Mouse (Mus musculus) kidney, embryonic 16.5 days (tissue): ENCODE measurements at regions not wholly inside any gene's neighbourhood (a gene's known extent, or its start where the extent isn't known, plus 50 kb on each side); places are given as distances from the start of the nearest gene placed in this dataset.
A peak's percentile ranks its signal among the peaks of the same experiment; 100 is the strongest.

Experiments used
- ATAC-seq: fragments of 200-750 bp; cut with Nextera tagmentation; 2 replicates; pipeline ENCODE4 v1.8.0; 2017; ENCODE audit warnings: moderate TSS enrichment; ENCODE audit not compliant: low FRiP score, low TSS enrichment
- H3K27ac ChIP-seq: fragments of 300-500 bp; sonication (generic); 2 replicates; pipeline ENCODE4 v1.5.1; 2014; ENCODE audit warnings: low read length
- H3K27me3 ChIP-seq: fragments of 300-500 bp; sonication (generic); 2 replicates; pipeline ENCODE4 v1.6.1; 2014; ENCODE audit warnings: low read length, control low read depth, mixed read lengths; ENCODE audit not compliant: insufficient read depth
- H3K36me3 ChIP-seq: fragments of 300-500 bp; sonication (generic); 2 replicates; pipeline ENCODE4 v1.6.1; 2014; ENCODE audit warnings: low read length, control low read depth, mixed read lengths; ENCODE audit not compliant: insufficient read depth
- H3K4me1 ChIP-seq: fragments of 300-500 bp; sonication (generic); 2 replicates; pipeline ENCODE4 v1.6.1; 2014; ENCODE audit warnings: low read length, control low read depth, mixed read lengths; ENCODE audit not compliant: insufficient read depth
- H3K4me2 ChIP-seq: fragments of 300-500 bp; sonication (generic); replicated peaks from 2 replicates; pipeline ENCODE4 v1.6.1; 2014; ENCODE audit warnings: low read depth, low read length
- H3K4me3 ChIP-seq: fragments of 300-500 bp; sonication (generic); 2 replicates; pipeline ENCODE4 v1.5.1; 2014; ENCODE audit warnings: mild to moderate bottlenecking, low read length
- H3K9ac ChIP-seq: fragments of 300-500 bp; sonication (generic); replicated peaks from 2 replicates; pipeline ENCODE4 v1.6.1; 2014; ENCODE audit warnings: low read length
- H3K9me3 ChIP-seq: fragments of 300-500 bp; sonication (generic); 2 replicates; pipeline ENCODE4 v1.6.1; 2016; ENCODE audit warnings: low read length, control low read depth
- WGBS: fragments of 180-500 bp; shearing (Covaris S2); extraction: QIAGEN DNeasy Blood & Tissue Kit; methylation state at CpG from one replicate; pipeline ENCODE4 v1.1.7; 2014; 5-methylcytosine and 5-hydroxymethylcytosine counted together

GRCm38 (mm10) chr16:39316752-39317594 lies 424.5 kb downstream of the Igsf11 start:
- no peaks in the 10 kb centered on the region for H3K27me3 ChIP-seq

GRCm38 (mm10) chr16:39325627-39326026 lies 433.2 kb downstream of the Igsf11 start:
- no peak overlapping the region for H3K27ac ChIP-seq
- ATAC-seq = no peak
- H3K4me2 ChIP-seq = no peak overlapping the region
- no peaks in the 10 kb centered on the region for H3K4me1 ChIP-seq
- H3K27me3 ChIP-seq = no peaks in the 10 kb centered on the region
- no peaks in the 10 kb centered on the region for H3K36me3 ChIP-seq
- H3K4me3 ChIP-seq = no peak overlapping the region
- H3K9me3 ChIP-seq = no peaks in the 10 kb centered on the region
- no peak overlapping the region for H3K9ac ChIP-seq
- 88% methylated on average over 2 of the region's 2 CpGs for WGBS

More at GRCm38 (mm10) chr16:39316752-39317594, 424.5 kb downstream of the Igsf11 start:
- 24% methylated on average over 15 of the region's 15 CpGs for WGBS
- peak; percentile 69; the same call in 1 of the 2 replicates for ATAC-seq
- H3K4me2 ChIP-seq = no peak overlapping the region
- no peak overlapping the region for H3K9ac ChIP-seq
- no peaks in the 10 kb centered on the region for H3K36me3 ChIP-seq
- H3K9me3 ChIP-seq = no peaks in the 10 kb centered on the region
- no peak overlapping the region for H3K27ac ChIP-seq
- H3K4me3 ChIP-seq = no peak overlapping the region
- no peaks in the 10 kb centered on the region for H3K4me1 ChIP-seq

- Histone ChIP-seq H3K27ac (no peak overlapping the region), H3K9me3 (no peaks in the 10 kb centered on the region), H3K4me2 (no peak overlapping the region), H3K4me3 (no peak overlapping the region), H3K4me1 (no peaks in the 10 kb centered on the region), H3K27me3 (no peaks in the 10 kb centered on the region), H3K36me3 (no peaks in the 10 kb centered on the region), H3K9ac (no peak overlapping the region)
- ATAC-seq = no peak
- WGBS = 64% methylated on average over 2 of the region's 2 CpGs
These were observed 471.2 kb downstream of the Igsf11 start for GRCm38 (mm10) chr16:39363657-39364056.

GRCm38 (mm10) chr16:39368276-39368675 lies 475.8 kb downstream of the Igsf11 start:
- no peak overlapping the region for H3K27ac ChIP-seq
- H3K4me1 ChIP-seq = no peaks in the 10 kb centered on the region
- 91% methylated on average over 2 of the region's 2 CpGs for WGBS
- no peak overlapping the region for H3K9ac ChIP-seq
- H3K4me3 ChIP-seq = no peak overlapping the region
- H3K27me3 ChIP-seq = no peaks in the 10 kb centered on the region
- ATAC-seq = no peak
- no peaks in the 10 kb centered on the region for H3K9me3 ChIP-seq
- no peaks in the 10 kb centered on the region for H3K36me3 ChIP-seq
- no peak overlapping the region for H3K4me2 ChIP-seq

DNA sequence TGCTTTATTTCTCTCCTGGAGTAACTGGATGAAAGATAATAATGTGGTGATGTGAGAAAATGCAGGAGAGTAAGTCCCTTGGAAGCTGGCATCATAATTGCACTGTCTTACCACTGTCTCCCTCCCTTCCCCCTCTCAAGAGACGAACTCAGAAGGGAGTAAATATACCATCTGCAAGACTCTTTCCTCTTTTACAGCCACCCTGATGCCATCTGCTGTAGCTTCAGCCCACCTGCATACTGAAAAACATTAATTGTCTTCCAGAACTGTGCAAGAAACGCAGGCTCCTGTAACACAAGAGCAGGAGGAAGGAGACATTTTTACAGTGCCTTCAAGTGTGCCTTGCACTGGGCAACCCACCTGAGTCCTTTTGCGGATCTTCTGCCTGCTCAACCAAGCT lies 482.1 kb downstream of the Igsf11 start:
- H3K36me3 ChIP-seq = no peaks in the 10 kb centered on the region
- no peaks in the 10 kb centered on the region for H3K27me3 ChIP-seq
- WGBS = 68% methylated on average over 3 of the region's 3 CpGs
- no peaks in the 10 kb centered on the region for H3K9me3 ChIP-seq
- no peak overlapping the region for H3K9ac ChIP-seq
- no peaks in the 10 kb centered on the region for H3K4me1 ChIP-seq
- no peak overlapping the region for H3K4me2 ChIP-seq
- no peak overlapping the region for H3K4me3 ChIP-seq
- no peak overlapping the region for H3K27ac ChIP-seq
- ATAC-seq = no peak

DNA sequence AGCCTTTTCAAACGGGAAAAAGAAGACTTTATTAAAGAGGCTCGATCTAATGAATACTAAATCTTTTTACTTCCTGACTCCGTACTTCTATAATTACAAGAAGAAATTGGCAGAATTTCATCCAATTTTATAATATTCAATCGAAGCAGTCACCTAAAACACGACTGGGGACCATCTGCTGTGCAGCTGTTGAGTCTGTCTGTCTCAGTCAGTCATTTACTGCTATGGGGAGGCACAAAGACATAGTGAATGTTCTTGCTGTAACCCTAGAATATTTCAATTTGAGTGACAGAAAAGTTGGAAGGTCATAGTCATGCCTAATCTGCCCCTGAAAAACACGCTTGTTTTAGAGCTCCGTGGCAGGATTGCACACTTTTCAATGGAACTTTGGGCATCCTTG lies 487.5 kb downstream of the Igsf11 start:
- Histone ChIP-seq H3K9ac (no peak overlapping the region), H3K4me2 (no peak overlapping the region), H3K4me3 (no peak overlapping the region), H3K9me3 (no peaks in the 10 kb centered on the region), H3K27me3 (no peaks in the 10 kb centered on the region), H3K27ac (no peak overlapping the region), H3K4me1 (no peaks in the 10 kb centered on the region), H3K36me3 (no peaks in the 10 kb centered on the region)
- WGBS = 68% methylated on average over 7 of the region's 7 CpGs
- no peak for ATAC-seq

- Histone ChIP-seq H3K27ac (no peak overlapping the region), H3K9me3 (no peaks in the 10 kb centered on the region), H3K4me2 (no peak overlapping the region), H3K9ac (no peak overlapping the region), H3K4me1 (no peaks in the 10 kb centered on the region), H3K27me3 (no peaks in the 10 kb centered on the region), H3K4me3 (no peak overlapping the region), H3K36me3 (no peaks in the 10 kb centered on the region)
- 58% methylated on average over 5 of the region's 5 CpGs for WGBS
- ATAC-seq = no peak
These were observed 497.5 kb downstream of the Igsf11 start for GRCm38 (mm10) chr16:39389943-39390342.

GRCm38 (mm10) chr16:39390626-39391025 lies 498.2 kb downstream of the Igsf11 start:
- H3K4me1 ChIP-seq = no peaks in the 10 kb centered on the region
- H3K27me3 ChIP-seq = no peaks in the 10 kb centered on the region
- no peak overlapping the region for H3K27ac ChIP-seq
- no peaks in the 10 kb centered on the region for H3K36me3 ChIP-seq
- no peaks in the 10 kb centered on the region for H3K9me3 ChIP-seq
- no peak overlapping the region for H3K9ac ChIP-seq
- no peak overlapping the region for H3K4me2 ChIP-seq
- 77% methylated on average over 3 of the region's 3 CpGs for WGBS
- ATAC-seq = no peak
- no peak overlapping the region for H3K4me3 ChIP-seq

DNA sequence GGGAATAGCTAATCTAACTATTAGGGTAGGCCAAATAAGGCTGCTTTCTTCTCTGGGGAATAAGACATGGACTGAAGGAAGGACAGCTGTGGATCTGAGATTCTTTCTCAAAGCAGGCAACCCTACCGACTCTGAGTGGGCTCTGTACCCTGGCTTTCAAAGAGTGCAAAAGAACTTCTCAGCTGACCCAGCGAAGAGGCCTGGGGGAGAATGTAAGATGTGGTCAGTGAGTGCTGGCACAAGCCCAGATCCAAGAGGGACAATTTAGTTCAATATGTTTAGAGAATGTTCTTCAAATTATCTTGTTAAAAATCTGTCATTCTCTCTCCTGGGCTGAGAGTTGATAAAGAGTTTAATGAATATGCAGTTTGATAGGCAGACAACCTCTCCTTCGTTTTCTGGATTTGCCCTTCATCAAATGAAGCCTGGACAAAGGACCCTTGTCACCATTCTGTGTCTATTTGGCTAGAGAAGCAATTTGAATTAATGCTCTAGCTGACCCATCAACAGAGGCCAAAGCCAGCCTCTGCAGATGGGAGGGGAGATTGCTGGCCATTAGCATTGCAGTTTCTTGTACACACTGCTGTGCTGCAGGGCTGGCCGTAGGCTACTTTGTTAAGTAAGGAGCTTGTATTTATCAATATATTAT lies 509.8 kb downstream of the Igsf11 start:
- H3K36me3 ChIP-seq = no peaks in the 10 kb centered on the region
- no peaks in the 10 kb centered on the region for H3K9me3 ChIP-seq
- no peak overlapping the region for H3K27ac ChIP-seq
- H3K4me1 ChIP-seq = no peaks in the 10 kb centered on the region
- H3K4me2 ChIP-seq = no peak overlapping the region
- 68% methylated on average over 4 of the region's 4 CpGs for WGBS
- H3K4me3 ChIP-seq = no peak overlapping the region
- H3K9ac ChIP-seq = no peak overlapping the region
- no peak for ATAC-seq
- no peaks in the 10 kb centered on the region for H3K27me3 ChIP-seq

DNA sequence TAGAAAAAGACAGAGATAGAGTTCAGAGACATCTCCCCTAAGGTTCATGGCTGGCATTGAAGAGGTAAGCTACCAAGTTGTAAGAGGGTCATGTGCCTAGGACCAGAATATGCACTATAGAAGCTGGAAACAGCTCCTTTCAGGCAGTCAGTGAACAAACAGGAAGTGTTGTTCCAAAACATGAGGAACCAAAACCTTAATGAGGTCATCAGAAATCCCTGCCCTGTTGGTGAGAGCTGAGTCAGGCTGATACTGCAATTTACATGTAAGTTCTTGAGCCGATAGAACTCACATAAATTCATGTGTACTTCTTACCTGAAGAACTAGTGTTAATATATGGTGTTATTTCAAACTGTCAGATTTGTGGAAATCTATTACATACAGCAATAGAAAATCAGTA lies 539.1 kb downstream of the Igsf11 start:
- Histone ChIP-seq H3K4me1 (no peaks in the 10 kb centered on the region), H3K9me3 (no peaks in the 10 kb centered on the region), H3K9ac (no peak overlapping the region), H3K36me3 (no peaks in the 10 kb centered on the region), H3K4me2 (no peak overlapping the region), H3K27ac (no peak overlapping the region), H3K4me3 (no peak overlapping the region), H3K27me3 (no peaks in the 10 kb centered on the region)
- no peak for ATAC-seq
- WGBS = 97% methylated on average over 1 of the region's 1 CpGs
